Mouse (Mus musculus) erythroblast, adult 5-6 weeks (primary cell): ENCODE results near the gene Slco1b2. TPM values are rescaled to one million over a fixed set of nuclear protein-coding genes. Genes with fewer than 3 reads are reported as not detected.
"Not testable (repeated sequence)": the region's sequence is repeated elsewhere in the genome, so short reads cannot be mapped to it uniquely, and the experiment has no call there.

Source experiments
- ATAC-seq: replicated peaks from 2 replicates; pipeline ENCODE4 v1.8.0; 2016; ENCODE audit warnings: moderate number of reproducible peaks, mild to moderate bottlenecking, moderate TSS enrichment, inconsistent platforms; ENCODE audit not compliant: poor library complexity, low FRiP score, severe bottlenecking
- total RNA-seq, 2 experiments: library from RNA; stranded (forward) in 1 of 2; stranded (reverse) in 1 of 2; fragments of 150-400 nt in 1 of 2; fragments of 200-764, 138-1000 nt in 1 of 2; gene quantifications; 2 replicates each; pipeline versions ENCODE4 v1.2.3 to v1.2.4; 2015 to 2017; ENCODE audit warnings: low replicate concordance in 2 of 2

The Slco1b2 gene
- total RNA-seq (2015; ENCODE audit: low replicate concordance) (not detected in 2 replicates), total RNA-seq (2017; ENCODE audit: low replicate concordance) (not detected in 2 replicates)

DNA sequence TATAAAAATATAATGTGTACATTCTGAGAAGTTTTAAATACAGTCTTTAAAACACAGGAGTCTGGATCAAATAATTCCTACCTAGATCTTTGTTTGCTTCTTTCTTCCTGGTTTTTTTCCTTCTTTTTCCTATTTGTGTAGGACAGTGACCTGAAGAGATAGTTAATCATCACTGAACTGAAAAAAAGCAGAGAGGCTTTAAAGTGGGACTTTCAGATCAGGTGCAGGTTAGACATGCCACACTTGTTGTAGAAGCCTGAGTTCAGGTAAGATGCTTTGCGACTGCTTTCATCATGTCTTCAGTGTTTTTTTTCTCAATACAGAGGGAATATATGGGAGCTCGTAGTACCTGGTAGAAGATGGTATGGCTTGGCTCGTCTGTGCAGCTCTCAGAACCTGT lies at the start of gene Slco1b2:
TSS of gene Slco1b2 (plus strand) at position 228 of the 400 bp plus-strand sequence.
- no peak for ATAC-seq

DNA sequence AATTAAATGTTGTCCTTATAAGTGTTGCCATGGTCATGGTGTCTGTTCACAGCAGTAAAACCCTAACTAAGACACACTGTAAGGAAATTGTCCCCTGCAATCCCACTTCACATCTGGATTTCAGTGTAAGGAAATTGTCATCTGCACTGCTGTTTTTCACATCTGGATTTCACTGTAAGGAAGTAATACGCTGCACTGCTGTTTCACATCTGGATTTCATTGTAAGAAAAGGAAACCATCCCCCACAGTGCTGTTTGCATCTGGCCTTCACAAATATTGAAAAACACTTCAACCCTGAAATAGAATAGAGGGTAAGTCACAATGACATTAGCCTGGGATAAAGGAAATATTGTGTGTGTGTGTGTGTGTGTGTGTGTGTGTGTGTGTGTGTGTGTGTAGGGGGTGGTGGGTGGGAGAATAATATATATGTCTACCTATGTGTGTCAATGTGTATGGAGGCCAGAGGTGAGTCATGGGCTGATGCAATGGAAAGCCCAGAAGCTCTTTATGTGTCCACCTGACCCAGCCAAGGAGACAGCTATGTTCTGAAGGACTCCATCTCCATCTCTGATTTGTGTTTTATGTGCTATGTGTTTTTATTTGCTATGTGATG lies 44.4 kb upstream of the Slco1b2 start:
- ATAC-seq = no peak

DNA sequence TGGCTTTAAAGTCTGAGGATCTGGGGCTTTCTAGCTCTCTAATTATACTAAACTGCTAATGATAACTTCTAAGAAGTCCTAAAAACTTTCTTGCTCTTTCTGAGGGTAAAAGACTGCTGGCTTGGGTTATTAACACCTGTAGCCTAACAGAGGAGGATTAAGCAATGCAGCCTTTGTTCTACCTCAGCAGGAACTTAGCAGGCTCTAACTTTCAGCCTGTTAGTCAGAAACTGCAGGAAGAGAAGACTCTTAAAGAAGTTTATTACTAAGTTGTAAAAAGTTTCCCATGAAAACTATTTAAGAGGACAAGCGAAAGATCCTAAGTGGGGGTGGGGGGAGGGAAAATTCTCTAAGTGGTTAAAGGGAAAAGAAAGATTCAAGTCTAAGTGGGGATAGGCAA lies 39.3 kb upstream of the Slco1b2 start:
- no peak for ATAC-seq

DNA sequence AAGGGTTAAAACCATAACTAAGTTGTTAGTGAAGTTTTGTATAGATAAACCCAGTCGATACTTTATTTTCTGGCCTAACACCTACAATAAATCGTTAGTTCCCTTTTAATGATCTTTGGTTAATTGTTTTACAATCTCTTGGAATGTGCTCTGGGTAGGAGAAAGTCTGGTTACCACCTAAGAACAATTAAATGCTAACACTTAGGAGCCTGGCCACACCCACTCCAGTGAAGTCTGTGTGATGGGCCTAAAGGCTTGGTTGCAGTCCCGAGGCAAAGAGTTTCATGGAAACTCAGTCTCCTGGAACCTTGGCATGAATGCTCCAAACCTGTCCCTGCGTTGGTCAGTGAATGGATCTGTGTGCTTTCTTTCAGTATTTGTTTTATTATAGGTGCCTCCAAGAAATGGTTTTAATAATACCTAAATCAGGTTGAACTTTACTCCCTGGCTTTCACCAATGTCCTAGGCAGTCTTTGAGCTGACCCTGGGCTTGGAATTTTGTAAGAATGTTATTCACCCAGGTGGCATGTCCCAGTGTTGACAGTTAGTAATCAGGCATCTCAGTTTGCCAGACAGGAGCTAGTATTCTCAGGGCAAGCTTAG lies 38.6 kb upstream of the Slco1b2 start:
- not testable (repeated sequence) for ATAC-seq

DNA sequence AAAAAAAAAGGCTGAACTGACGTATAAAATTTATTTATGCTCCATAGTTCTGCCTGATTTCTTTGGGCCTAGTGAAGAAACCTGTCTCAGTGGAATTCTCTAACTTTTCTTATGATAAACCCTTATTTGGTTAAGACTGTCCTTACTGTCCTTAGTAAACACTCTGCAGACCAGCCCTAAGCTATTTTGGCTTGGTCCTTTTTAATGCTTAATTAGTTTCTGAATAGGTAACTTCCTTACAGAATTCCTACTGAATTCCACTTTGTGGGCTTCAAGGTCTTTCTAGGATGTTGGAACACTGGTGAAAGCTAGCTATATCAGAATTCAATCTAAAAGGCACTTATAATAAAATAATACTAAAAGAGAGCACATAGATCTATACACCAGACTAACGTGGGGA lies 33.2 kb upstream of the Slco1b2 start:
- ATAC-seq = no peak

DNA sequence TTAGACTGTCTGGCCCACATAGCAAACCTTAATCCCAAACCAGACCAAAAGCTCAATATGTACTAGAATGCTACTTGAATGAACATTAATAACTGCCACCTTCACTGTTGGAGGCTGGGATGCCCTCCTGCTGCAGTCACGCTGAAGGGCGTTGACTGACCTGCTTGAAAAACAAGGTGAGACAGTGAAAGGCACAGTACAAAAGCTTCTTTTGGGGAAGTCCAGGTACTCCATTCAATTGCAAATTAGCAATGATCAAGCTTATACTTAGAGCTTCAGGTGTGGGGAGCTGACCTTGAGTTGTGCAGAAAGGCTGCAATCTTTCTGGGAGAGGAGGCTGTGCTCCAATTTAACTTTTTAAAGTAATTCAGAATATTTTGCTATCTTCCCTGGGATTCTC lies 32.3 kb upstream of the Slco1b2 start:
- ATAC-seq = no peak

DNA sequence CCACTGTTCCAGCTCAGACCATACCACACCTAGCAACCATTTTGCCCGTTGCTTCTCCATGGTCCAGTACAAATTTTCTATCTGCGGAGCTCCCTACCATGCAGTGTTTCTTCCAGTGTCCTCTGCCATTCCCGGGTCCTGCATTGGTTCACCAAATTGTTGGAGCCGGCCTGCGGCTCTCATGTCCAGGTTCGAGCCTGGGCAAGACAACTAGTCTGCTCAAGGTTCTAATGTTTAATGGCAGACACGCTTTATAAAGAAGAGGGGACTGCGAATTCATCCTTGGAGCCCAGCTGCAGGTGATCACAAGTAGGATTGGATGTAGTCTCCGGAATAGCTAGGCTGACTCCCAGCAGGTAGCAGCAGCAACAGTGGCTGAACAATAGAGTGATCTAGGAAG lies 28.4 kb upstream of the Slco1b2 start:
- ATAC-seq = no peak

DNA sequence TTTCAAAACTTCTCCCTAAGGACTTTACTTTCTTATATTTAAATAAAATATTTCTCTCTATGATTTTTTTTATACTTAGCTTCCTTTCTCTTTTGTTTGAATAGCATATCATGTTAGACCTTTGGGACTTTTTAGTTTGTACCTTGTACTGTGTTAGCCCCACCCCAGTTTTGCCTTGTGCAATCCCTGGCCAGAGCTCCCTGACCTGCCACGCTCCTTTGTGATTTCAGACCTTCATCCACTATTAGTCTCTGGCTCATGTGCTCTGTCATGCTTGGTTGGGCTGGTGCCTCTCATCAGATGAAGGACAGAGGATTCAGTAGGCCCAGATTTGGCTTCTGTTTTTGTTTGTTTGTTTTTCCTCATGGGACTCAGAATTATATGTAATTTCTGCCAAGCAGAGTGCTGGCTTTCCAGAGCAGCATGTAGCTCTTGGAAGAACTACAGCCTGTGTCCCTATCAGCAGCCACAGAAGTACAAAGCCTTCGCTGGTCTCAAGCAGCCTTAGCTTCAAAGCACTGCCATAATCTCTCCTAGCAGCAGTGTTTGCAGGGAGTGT lies 18.5 kb upstream of the Slco1b2 start:
- no peak for ATAC-seq

DNA sequence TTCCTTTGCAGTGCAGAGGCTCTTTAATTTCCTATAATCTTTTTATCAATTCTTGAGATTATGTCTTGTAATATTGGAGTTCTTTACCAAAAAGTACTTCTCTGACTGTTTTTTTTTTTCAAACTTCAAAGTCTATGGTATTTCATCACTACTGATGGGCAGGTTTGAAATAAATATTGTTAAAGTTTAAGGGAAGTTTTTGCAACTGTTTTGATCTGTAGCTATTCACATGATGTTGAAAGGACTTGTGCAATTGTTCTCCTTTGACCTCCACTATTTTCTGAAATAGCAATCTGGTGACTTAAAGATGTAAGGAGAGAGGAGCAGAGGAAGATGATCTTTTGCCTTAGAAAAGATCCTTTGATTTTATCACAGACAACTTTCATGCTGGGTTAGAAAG lies 15.3 kb upstream of the Slco1b2 start:
- no peak for ATAC-seq

DNA sequence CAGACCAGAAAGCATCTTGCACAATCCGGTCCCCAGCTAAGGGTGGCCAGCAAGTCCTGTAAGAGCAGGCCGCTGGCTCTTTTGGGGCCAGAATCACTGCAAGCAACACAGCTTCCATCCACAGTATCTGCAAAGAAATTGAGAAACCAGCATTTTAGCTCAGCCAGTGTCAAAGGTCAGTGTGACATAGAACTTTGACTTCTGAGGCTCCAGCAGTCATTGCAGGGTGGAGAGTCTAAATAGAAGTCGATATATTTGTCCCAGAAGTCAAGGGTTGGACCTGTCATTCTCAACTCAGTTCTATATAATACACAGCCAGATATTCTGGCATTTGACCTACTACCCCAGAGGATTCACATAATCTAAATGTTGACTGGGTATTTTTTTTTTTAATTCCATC lies 14.0 kb upstream of the Slco1b2 start:
- no peak for ATAC-seq

DNA sequence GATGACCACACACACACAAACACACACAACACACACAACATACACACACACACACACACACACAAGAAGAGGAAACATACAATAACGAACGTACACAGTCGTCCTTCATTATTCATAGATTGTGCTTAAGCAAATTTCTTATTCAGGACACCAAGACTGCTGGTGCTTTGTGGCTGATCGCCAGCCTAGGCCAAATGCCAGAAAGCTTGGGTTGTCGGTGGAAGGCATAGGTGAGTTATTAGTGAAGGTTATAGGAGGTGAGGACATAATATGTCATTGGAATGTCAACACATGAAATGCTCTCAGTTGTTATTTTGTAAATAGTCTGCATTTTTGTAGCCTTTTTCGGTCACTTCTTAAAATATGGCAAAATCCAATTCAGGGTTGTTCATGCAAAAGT lies 3.6 kb downstream of the Slco1b2 start:
- no peak for ATAC-seq

DNA sequence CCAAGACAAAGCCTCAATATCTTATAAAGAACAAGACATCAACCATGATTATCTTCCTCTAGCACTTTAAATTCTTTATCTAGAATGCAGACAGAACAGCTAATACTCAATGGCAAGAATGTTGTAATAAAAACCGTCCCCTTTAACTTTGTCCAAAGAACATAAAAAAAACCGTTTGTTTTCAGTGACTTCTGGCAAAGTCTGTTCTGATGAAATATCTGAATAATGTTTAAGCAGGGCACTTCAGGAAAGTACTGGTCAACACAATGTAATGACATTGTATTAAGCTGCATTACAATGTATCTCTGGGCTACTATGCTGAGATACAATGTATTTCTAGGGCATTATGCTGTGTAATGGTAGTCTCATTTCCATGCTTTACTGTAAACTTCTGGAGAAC lies 5.9 kb downstream of the Slco1b2 start:
- no peak for ATAC-seq

DNA sequence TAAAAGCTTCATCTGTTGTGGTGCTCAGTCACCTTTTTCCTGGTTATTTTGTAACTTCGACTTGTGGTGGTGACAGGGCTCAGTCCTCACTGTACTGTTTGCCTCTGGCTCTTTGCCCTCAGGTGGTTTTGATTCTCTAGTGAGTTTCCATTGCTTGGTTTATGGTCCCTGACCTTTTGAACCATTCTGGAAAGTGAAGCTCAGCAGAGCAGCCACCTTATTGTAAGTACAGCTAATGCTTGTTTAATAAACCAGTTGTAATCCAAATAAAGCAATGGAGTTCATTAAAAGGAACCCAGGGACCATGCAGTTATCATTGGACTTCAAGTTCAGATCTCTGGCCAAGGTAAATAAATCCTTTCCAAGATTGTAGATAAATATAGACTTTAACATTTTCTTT lies 11.3 kb downstream of the Slco1b2 start:
- no peak for ATAC-seq

DNA sequence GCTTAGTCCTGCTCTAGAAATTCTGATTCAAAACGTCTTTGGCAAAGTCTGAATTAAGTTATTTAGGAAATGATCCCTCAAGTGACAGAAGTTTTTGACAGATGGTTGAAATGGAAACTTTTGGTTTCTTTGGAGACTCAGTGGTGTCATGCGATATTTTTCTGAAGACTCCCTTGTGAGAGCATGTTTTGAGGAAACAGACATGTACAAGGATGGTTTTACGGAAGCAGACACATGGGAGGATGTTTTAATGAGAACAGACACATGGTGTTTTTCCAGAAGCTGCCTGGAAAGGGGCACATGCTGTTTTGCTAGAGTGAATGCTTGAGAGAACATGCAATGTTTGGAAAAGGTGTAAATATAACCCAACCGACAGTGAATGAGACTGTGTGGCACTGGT lies 57.7 kb downstream of the Slco1b2 start:
- no peak for ATAC-seq

DNA sequence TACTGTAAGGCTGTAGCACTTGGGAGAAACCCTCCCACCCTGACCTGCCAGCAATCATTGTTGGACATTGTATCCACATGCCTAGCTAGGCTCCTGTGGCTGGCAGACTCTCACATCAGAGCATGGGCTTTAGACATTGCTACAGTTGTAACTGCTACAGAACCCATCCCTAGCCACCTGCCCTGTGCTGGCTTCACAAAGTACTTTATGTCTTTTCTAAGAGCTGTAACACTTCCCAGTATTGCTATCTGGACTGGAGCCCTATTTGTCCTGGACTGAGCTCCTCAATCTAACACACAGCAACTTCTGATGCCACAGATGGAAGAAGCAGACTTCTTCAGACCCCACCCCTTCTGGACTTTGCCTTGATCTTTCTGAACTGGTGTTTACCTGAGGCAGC lies 61.9 kb downstream of the Slco1b2 start:
- no peak for ATAC-seq

Other genes starting within 250 kb of the Slco1b2 start
- gene Slco1c1, start 105.2 kb upstream of the Slco1b2 start, total RNA-seq (2015; ENCODE audit: low replicate concordance) = not detected in 2 replicates
- gene Slco1c1, start 105.2 kb upstream of the Slco1b2 start, total RNA-seq (2017; ENCODE audit: low replicate concordance) = not detected in 2 replicates
- not detected in 2 replicates for gene Gm5724, start 144.3 kb downstream of the Slco1b2 start, total RNA-seq (2015; ENCODE audit: low replicate concordance)
- not detected in 2 replicates for gene Gm5724, start 144.3 kb downstream of the Slco1b2 start, total RNA-seq (2017; ENCODE audit: low replicate concordance)
- gene Slco1a4, start 226.7 kb downstream of the Slco1b2 start, total RNA-seq (2015; ENCODE audit: low replicate concordance) = not detected in 2 replicates
- not detected in 2 replicates for gene Slco1a4, start 226.7 kb downstream of the Slco1b2 start, total RNA-seq (2017; ENCODE audit: low replicate concordance)